Mouse (Mus musculus): ENCODE measurements at regions not wholly inside any gene's neighbourhood (a gene's known extent, or its start where the extent isn't known, plus 50 kb on each side); places are given as distances from the start of the nearest gene placed in this dataset.

GRCm38 (mm10) chr2:169005810-169006209 is 50.4 kb upstream of the Zfp64 start:
- no peak overlapping the region for H3K4me3 ChIP-seq (ENCODE audit: low read depth, low read length)
- no peak overlapping the region for H3K9ac ChIP-seq
- WGBS: 91% methylated on average over 7 of the region's 7 CpGs
- ATAC-seq: no peak
- no peaks in the 10 kb centered on the region for H3K9me3 ChIP-seq (ENCODE audit: low read length)
- no peak overlapping the region for H3K4me2 ChIP-seq (ENCODE audit: low read depth)
- H3K36me3 ChIP-seq (ENCODE audit: insufficient read depth): no peaks in the 10 kb centered on the region
- H3K27me3 ChIP-seq (ENCODE audit: insufficient read depth, low read length): no peaks in the 10 kb centered on the region
- peaks cover 3% of the 10 kb centered on the region; the same call in 1 of the 2 replicates for H3K4me1 ChIP-seq (ENCODE audit: insufficient read depth)
- no peak overlapping the region for H3K27ac ChIP-seq (ENCODE audit: low read depth, low read length)
- DNase-seq: no peak
- TF ChIP-seq CTCF (IDR thresholded peaks at IDR 0.05; ENCODE audit: low read depth): no peak

Small RNA genes lying in the stretch of these regions (microRNA-seq; reads per million reads assigned to microRNA genes)
- 0 reads per million in 2 experiments for gene Gm26469

All from forebrain, postnatal 0 days (tissue).